Mouse (Mus musculus) heart, adult 2 months (tissue): ENCODE measurements around the gene Mapk7. TPM values are rescaled to one million over a fixed set of nuclear protein-coding genes. Genes with fewer than 3 reads are reported as not detected.

Source experiments
- DNase-seq, 2 experiments: peaks; one replicate each; pipeline ENCODE4 v3.0.0; 2021
- H3K27ac ChIP-seq: fragments of 200-600 bp; 2 replicates; pipeline ENCODE4 v1.8.1; 2022
- H3K27me3 ChIP-seq: fragments of 200-500 bp; 2 replicates; pipeline ENCODE4 v1.6.1; 2012; ENCODE audit warnings: mild to moderate bottlenecking, low read length, inconsistent platforms, mixed read lengths; ENCODE audit not compliant: control insufficient read depth, insufficient read depth
- H3K36me3 ChIP-seq: fragments of 200-500 bp; 2 replicates; pipeline ENCODE4 v1.6.1; 2012; ENCODE audit warnings: low read length, inconsistent platforms; ENCODE audit not compliant: control insufficient read depth, insufficient read depth
- H3K4me1 ChIP-seq: fragments of 200-500 bp; 2 replicates; pipeline ENCODE4 v1.6.1; 2011; ENCODE audit warnings: low read length; ENCODE audit not compliant: control insufficient read depth, insufficient read depth
- H3K4me3 ChIP-seq: fragments of 200-600 bp; 2 replicates; pipeline ENCODE4 v1.8.1; 2022
- H3K79me2 ChIP-seq: fragments of 200-500 bp; replicated peaks from 2 replicates; pipeline ENCODE4 v1.6.1; 2012; ENCODE audit warnings: mild to moderate bottlenecking, inconsistent platforms, low read length, moderate library complexity, mixed read lengths; ENCODE audit not compliant: control insufficient read depth, insufficient read depth
- H3K9ac ChIP-seq: fragments of 200-500 bp; 2 replicates; pipeline ENCODE4 v1.6.1; 2012; ENCODE audit warnings: low read depth, mild to moderate bottlenecking, control low read depth, inconsistent platforms, low read length, mixed read lengths
- CTCF ChIP-seq: fragments of 200-600 bp; IDR thresholded peaks from 2 replicates; pipeline ENCODE4 v1.8.1; 2022; ENCODE audit warnings: antibody characterized with exemption, mild to moderate bottlenecking, moderate library complexity
- EP300 ChIP-seq: fragments of 200-500 bp; IDR thresholded peaks from 2 replicates; pipeline ENCODE4 v1.6.1; 2011; ENCODE audit warnings: low read depth, low read length, control low read depth; ENCODE audit not compliant: insufficient read depth
- POLR2A ChIP-seq: fragments of 200-500 bp; IDR thresholded peaks from 2 replicates; pipeline ENCODE4 v1.6.1; 2011; ENCODE audit warnings: mild to moderate bottlenecking, low read depth, low read length, control low read depth; ENCODE audit not compliant: insufficient read depth
- WGBS: fragments of 180-500 bp; shearing (Covaris S2); methylation state at CpG from one replicate; pipeline ENCODE4 v1.1.7; 2018; 5-methylcytosine and 5-hydroxymethylcytosine counted together
- intact Hi-C: fragments of 180-260 bp; cut with DNase I; formaldehyde crosslinking; loops from one replicate; pipeline ENCODE4 v1.15.1; 2025
- polyA plus RNA-seq: library from polyadenylated mRNA; depleted of rRNA; stranded (reverse); fragments of >200 nt; gene quantifications from 2 replicates; pipeline ENCODE4 v1.2.3, GENCODE M21; 2012; rRNA removed
- total RNA-seq, 2 experiments: library from RNA; stranded (reverse); gene quantifications; 2 replicates each; pipeline ENCODE4 v1.2.3; 2021

Gene Mapk7
- total and polyA plus RNA-seq, 3 experiments: 5.5 to 12.6 (median 6.0) TPM

GRCm38 (mm10) chr11:61443807-61444206 lies 50.4 kb downstream of the Mapk7 start:
- no peaks in the 10 kb centered on the region; the same call in 1 of the 2 replicates for H3K4me1 ChIP-seq
- H3K27ac ChIP-seq: no peak overlapping the region
- H3K9ac ChIP-seq: no peak overlapping the region
- intact Hi-C loops: loop anchor here (5.0 kb wide), 1 partner anchor 38 kb away; no protein-coding TSS in a partner anchor
- 90% methylated on average over 6 of the region's 6 CpGs for WGBS
- no peaks in the 10 kb centered on the region for H3K79me2 ChIP-seq
- no peak overlapping the region for H3K4me3 ChIP-seq
- DNase-seq: no peak
- no peaks in the 10 kb centered on the region for H3K36me3 ChIP-seq
- no peak for TF ChIP-seq CTCF
- no peak for TF ChIP-seq POLR2A
- no peak for TF ChIP-seq EP300
- no peaks in the 10 kb centered on the region for H3K27me3 ChIP-seq

DNA sequence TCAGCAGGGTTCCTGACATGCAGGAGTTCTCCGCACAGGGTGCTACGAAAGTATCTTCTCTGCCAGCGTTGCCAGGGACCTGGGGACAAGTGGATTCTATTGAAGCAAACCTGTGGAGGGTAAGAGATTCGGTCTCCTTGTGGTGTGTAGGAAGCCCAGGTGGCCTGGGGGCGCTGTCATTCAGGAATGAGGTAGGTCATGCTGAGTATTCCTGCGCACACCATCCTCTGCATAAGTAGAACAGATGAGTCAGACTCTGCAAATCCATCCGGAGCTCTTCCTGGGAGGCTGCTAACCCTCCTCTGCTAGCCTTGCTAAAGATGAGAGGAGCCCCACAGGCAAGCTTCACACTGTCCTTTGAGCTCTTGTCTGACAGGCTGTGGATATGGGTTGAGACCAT lies 52.5 kb downstream of the Mapk7 start:
- WGBS: 81% methylated on average over 7 of the region's 7 CpGs
- Histone ChIP-seq H3K27me3 (no peaks in the 10 kb centered on the region), H3K4me3 (no peak overlapping the region), H3K9ac (no peak overlapping the region), H3K4me1 (no peaks in the 10 kb centered on the region), H3K79me2 (no peaks in the 10 kb centered on the region), H3K27ac (no peak overlapping the region), H3K36me3 (no peaks in the 10 kb centered on the region)
- TF ChIP-seq EP300: no peak
- TF ChIP-seq CTCF: no peak
- no peak for TF ChIP-seq POLR2A
- intact Hi-C loops: loop anchor here (5.0 kb wide), 1 partner anchor 41 kb away; no protein-coding TSS in a partner anchor
- DNase-seq: no peak

GRCm38 (mm10) chr11:61440416-61440815 lies 53.8 kb downstream of the Mapk7 start:
- WGBS: 78% methylated on average over 4 of the region's 4 CpGs
- DNase-seq: no peak
- Histone ChIP-seq H3K79me2 (no peaks in the 10 kb centered on the region), H3K27ac (no peak overlapping the region), H3K9ac (no peak overlapping the region), H3K4me3 (no peak overlapping the region), H3K4me1 (no peaks in the 10 kb centered on the region), H3K27me3 (no peaks in the 10 kb centered on the region), H3K36me3 (no peaks in the 10 kb centered on the region)
- intact Hi-C loops: loop anchor here (5.0 kb wide), 1 partner anchor 42 kb away; no protein-coding TSS in a partner anchor
- TF ChIP-seq EP300: no peak
- no peak for TF ChIP-seq POLR2A
- no peak for TF ChIP-seq CTCF

DNA sequence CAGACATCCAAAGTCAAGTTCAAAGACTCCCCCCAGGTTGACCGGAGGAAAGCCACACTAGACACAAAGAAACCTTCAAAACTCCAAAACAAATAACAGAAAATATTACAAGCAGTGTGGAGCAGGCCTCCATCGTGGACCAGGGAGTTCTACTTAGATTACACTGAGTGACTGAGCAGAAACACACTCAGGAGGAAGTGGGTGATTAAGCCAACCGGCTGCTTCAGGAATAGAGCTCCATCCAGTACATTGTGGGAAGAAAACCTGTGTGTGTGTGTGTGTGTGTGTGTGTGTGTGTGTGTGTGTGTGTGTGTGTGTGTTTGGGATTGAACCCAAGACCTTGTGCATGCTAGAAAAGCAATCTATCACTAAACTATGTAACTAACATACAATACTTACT lies 55.0 kb downstream of the Mapk7 start:
- no peak for DNase-seq
- intact Hi-C loops: no loop called here
- Histone ChIP-seq H3K9ac (no peak overlapping the region), H3K4me3 (no peak overlapping the region), H3K36me3 (no peaks in the 10 kb centered on the region), H3K4me1 (no peaks in the 10 kb centered on the region), H3K79me2 (no peaks in the 10 kb centered on the region), H3K27me3 (no peaks in the 10 kb centered on the region), H3K27ac (no peak overlapping the region)
- no peak for TF ChIP-seq POLR2A
- TF ChIP-seq CTCF: no peak
- no peak for TF ChIP-seq EP300
- 53% methylated on average over 3 of the region's 3 CpGs for WGBS

Other genes with a start within 250 kb of the Mapk7 start
- 10 to 100 TPM; 33.8 to 36.4 TPM for gene Aldh3a2, start 226.9 kb downstream of the Mapk7 start, total RNA-seq
- gene Aldh3a2, start 226.9 kb downstream of the Mapk7 start, polyA plus RNA-seq: 26.2 and 40.9 TPM in 2 replicates
- not detected for gene Slc47a2, start 151.5 kb downstream of the Mapk7 start, total RNA-seq
- 0.04 and 0.12 TPM in 2 replicates for gene Slc47a2, start 151.5 kb downstream of the Mapk7 start, polyA plus RNA-seq
- gene Slc47a1, start 116.1 kb downstream of the Mapk7 start, total RNA-seq: 10 to 100 TPM; 27.7 to 32.0 TPM
- gene Slc47a1, start 116.1 kb downstream of the Mapk7 start, polyA plus RNA-seq: 51.1 and 92.7 TPM in 2 replicates
- gene Rnf112, start 40.3 kb downstream of the Mapk7 start, total RNA-seq: under 1 TPM; 0.10 to 0.30 TPM
- 0.15 and 0.18 TPM in 2 replicates for gene Rnf112, start 40.3 kb downstream of the Mapk7 start, polyA plus RNA-seq
- gene Mfap4, start 9.0 kb downstream of the Mapk7 start, total RNA-seq: 10 to 100 TPM; 18.4 to 22.9 TPM
- gene Mfap4, start 9.0 kb downstream of the Mapk7 start, polyA plus RNA-seq: 125 and 143 TPM in 2 replicates
- 1 to 10 TPM; 8.0 to 9.3 TPM for gene B9d1, start 10.7 kb upstream of the Mapk7 start, total RNA-seq
- gene B9d1, start 10.7 kb upstream of the Mapk7 start, polyA plus RNA-seq: 10.6 and 15.6 TPM in 2 replicates
- gene Epn2, start 85.3 kb upstream of the Mapk7 start, total RNA-seq: 10 to 100 TPM; 23.1 to 24.9 TPM
- 20.4 and 29.2 TPM in 2 replicates for gene Epn2, start 85.3 kb upstream of the Mapk7 start, polyA plus RNA-seq
- gene Grap, start 158.9 kb upstream of the Mapk7 start, total RNA-seq: 10 to 100 TPM; 10.6 to 11.3 TPM
- gene Grap, start 158.9 kb upstream of the Mapk7 start, polyA plus RNA-seq: 10.5 and 11.7 TPM in 2 replicates
- gene Fam83g, start 189.7 kb upstream of the Mapk7 start, total RNA-seq: under 1 TPM; 0.26 to 0.30 TPM
- gene Fam83g, start 189.7 kb upstream of the Mapk7 start, polyA plus RNA-seq: 0.20 and 0.29 TPM in 2 replicates
- gene Slc5a10, start 226.4 kb upstream of the Mapk7 start, total RNA-seq: not detected
- 0.09 TPM in 1 of 2 replicates, not detected in the other for gene Slc5a10, start 226.4 kb upstream of the Mapk7 start, polyA plus RNA-seq